8 mouse cellular contexts compared by ENCODE assay signal in genomic region chr14:31207070-31207830, GRCm38 (mm10). TPM values are rescaled to one million over a fixed set of nuclear protein-coding genes. Genes with fewer than 3 reads are reported as not detected.
A peak's percentile ranks its signal among the peaks of the same experiment; 100 is the strongest.
DNase-seq lines count a peak whose midpoint lies in the region; ATAC-seq and TF ChIP-seq lines count a peak whose summit lies in the region.

No protein-coding gene starts in this region.

- WGBS in kidney, embryonic 16.5 days: 80% methylated on average over 13 of the region's 13 CpGs
- WGBS in forebrain, postnatal 0 days: 77% methylated on average over 13 of the region's 13 CpGs
- WGBS in liver, embryonic 11.5 days: 77% methylated on average over 13 of the region's 13 CpGs
- WGBS in olfactory bulb, adult 2 months: 69% methylated on average over 13 of the region's 13 CpGs

- H3K27ac ChIP-seq in kidney, embryonic 16.5 days (ENCODE audit: low read length): peak overlapping the region; percentile 56
- H3K27ac ChIP-seq in forebrain, postnatal 0 days (ENCODE audit: low read depth, low read length): peak overlapping the region; percentile 94
- 0 out of 2 replicates have a peak overlapping the region, but pooled peaks have one; percentile 86 for H3K27ac ChIP-seq in liver, embryonic 11.5 days (ENCODE audit: low read depth, low read length)
- H3K27ac ChIP-seq in olfactory bulb, adult 2 months (ENCODE audit: insufficient read depth, low read depth, low read length): peak overlapping the region; percentile 94

- peak overlapping the region; percentile 65 for H3K4me3 ChIP-seq in kidney, embryonic 16.5 days (ENCODE audit: low read length)
- H3K4me3 ChIP-seq in forebrain, postnatal 0 days (ENCODE audit: low read depth, low read length): peak overlapping the region; percentile 79
- H3K4me3 ChIP-seq in liver, embryonic 11.5 days (ENCODE audit: low read depth, low read length): peak overlapping the region; percentile 85
- peak overlapping the region; percentile 98 for H3K4me3 ChIP-seq in olfactory bulb, adult 2 months (ENCODE audit: insufficient read depth, low read depth, low read length)

- H3K9ac ChIP-seq in kidney, embryonic 16.5 days (replicated peaks; ENCODE audit: low read length): peak overlapping the region; percentile 82
- H3K9ac ChIP-seq in forebrain, postnatal 0 days: peak overlapping the region; percentile 91
- H3K9ac ChIP-seq in liver, embryonic 11.5 days (ENCODE audit: low read depth, low read length): peak overlapping the region; percentile 96

- H3K36me3 ChIP-seq in kidney, embryonic 16.5 days (ENCODE audit: insufficient read depth, low read length): peaks cover 21% of the 10 kb centered on the region
- H3K36me3 ChIP-seq in forebrain, postnatal 0 days (ENCODE audit: insufficient read depth): peaks cover 22% of the 10 kb centered on the region
- peaks cover 15% of the 10 kb centered on the region; the same call in 1 of the 2 replicates for H3K36me3 ChIP-seq in liver, embryonic 11.5 days (ENCODE audit: control insufficient read depth, insufficient read depth, low read length)

- H3K4me2 ChIP-seq in kidney, embryonic 16.5 days (replicated peaks; ENCODE audit: low read depth, low read length): peak overlapping the region; percentile 87
- peak overlapping the region; percentile 85 for H3K4me2 ChIP-seq in forebrain, postnatal 0 days (ENCODE audit: low read depth)
- peak overlapping the region; percentile 93 for H3K4me2 ChIP-seq in liver, embryonic 11.5 days

- no peaks in the 10 kb centered on the region for H3K9me3 ChIP-seq in kidney, embryonic 16.5 days (ENCODE audit: low read length)
- H3K9me3 ChIP-seq in forebrain, postnatal 0 days (ENCODE audit: low read length): no peaks in the 10 kb centered on the region
- no peaks in the 10 kb centered on the region for H3K9me3 ChIP-seq in liver, embryonic 11.5 days (ENCODE audit: control insufficient read depth, low read length)

- TF ChIP-seq POLR2A in olfactory bulb, adult 2 months (IDR thresholded peaks at IDR 0.05; ENCODE audit: insufficient read depth, low read depth, low read length): no peak

- no peak for TF ChIP-seq CTCF in forebrain, postnatal 0 days (IDR thresholded peaks at IDR 0.05; ENCODE audit: low read depth)
- no peak for TF ChIP-seq CTCF in olfactory bulb, adult 2 months (IDR thresholded peaks at IDR 0.05; ENCODE audit: insufficient read depth, low read depth, low read length)

- ATAC-seq in kidney, embryonic 16.5 days (ENCODE audit: low FRiP score, low TSS enrichment): peak; percentile 16
- peak; percentile 17 for ATAC-seq in forebrain, postnatal 0 days
- ATAC-seq in liver, embryonic 11.5 days (replicated peaks; ENCODE audit: low FRiP score): peak; percentile 66

- no peak for DNase-seq in kidney, postnatal 25 days
- DNase-seq in c-Kit-negative CD71-positive TER-119-positive erythroid progenitor cells, embryonic 14.5 days (ENCODE audit: low read depth, low spot score): peak; percentile 41
- no peak for DNase-seq in forebrain, postnatal 0 days
- DNase-seq in liver, embryonic 11.5 days (ENCODE audit: low spot score): no peak
- DNase-seq in urinary bladder, postnatal 25 days (ENCODE audit: low spot score): no peak
- no peak for DNase-seq in testis, postnatal 14 days (ENCODE audit: low spot score)

- peaks cover 17% of the 10 kb centered on the region for H3K4me1 ChIP-seq in kidney, embryonic 16.5 days (ENCODE audit: insufficient read depth, low read length)
- H3K4me1 ChIP-seq in forebrain, postnatal 0 days (ENCODE audit: insufficient read depth): peaks cover 15% of the 10 kb centered on the region
- H3K4me1 ChIP-seq in liver, embryonic 11.5 days (replicated peaks; ENCODE audit: control insufficient read depth, insufficient read depth, low read length): peaks cover 18% of the 10 kb centered on the region
- H3K4me1 ChIP-seq in olfactory bulb, adult 2 months (ENCODE audit: control insufficient read depth, insufficient read depth, low read length): peaks cover 14% of the 10 kb centered on the region

- no peaks in the 10 kb centered on the region for H3K27me3 ChIP-seq in kidney, embryonic 16.5 days (ENCODE audit: insufficient read depth, low read length)
- H3K27me3 ChIP-seq in forebrain, postnatal 0 days (ENCODE audit: insufficient read depth, low read length): no peaks in the 10 kb centered on the region
- H3K27me3 ChIP-seq in liver, embryonic 11.5 days (replicated peaks; ENCODE audit: control insufficient read depth, insufficient read depth, low read length): no peaks in the 10 kb centered on the region

RNA-seq across cellular contexts. Expression of gene Tnnc1, which starts 0.9 kb away (rescaled TPM):
- 10.2 and 10.6 TPM in 2 replicates for polyA plus RNA-seq in kidney, embryonic 16.5 days (2015; fragmentation: Nextera tagmentation; extraction: Ambion mirVana)
- 1.2 and 2.4 TPM in 2 replicates for total RNA-seq in forebrain, postnatal 0 days (2014; rRNA removed)
- polyA plus RNA-seq in forebrain, postnatal 0 days (2015; fragmentation: Nextera tagmentation; extraction: Ambion mirVana): 2.4 and 3.0 TPM in 2 replicates
- polyA plus RNA-seq in liver, embryonic 11.5 days (2014; fragmentation: Nextera tagmentation; extraction: Ambion mirVana): 17.6 and 39.0 TPM in 2 replicates
- not detected in 2 replicates for polyA plus RNA-seq in olfactory bulb, adult 2 months (2012; ENCODE audit: insufficient read depth, insufficient read length, low replicate concordance, missing spikeins)

RNA-seq across cellular contexts. Expression of gene Nisch, which starts 9.5 kb away (rescaled TPM):
- 419 and 421 TPM in 2 replicates for polyA plus RNA-seq in kidney, embryonic 16.5 days (2015; fragmentation: Nextera tagmentation; extraction: Ambion mirVana)
- 211 and 300 TPM in 2 replicates for total RNA-seq in forebrain, postnatal 0 days (2014; rRNA removed)
- 148 and 199 TPM in 2 replicates for polyA plus RNA-seq in forebrain, postnatal 0 days (2015; fragmentation: Nextera tagmentation; extraction: Ambion mirVana)
- 228 and 245 TPM in 2 replicates for polyA plus RNA-seq in liver, embryonic 11.5 days (2014; fragmentation: Nextera tagmentation; extraction: Ambion mirVana)
- 606 and 1,155 TPM in 2 replicates for polyA plus RNA-seq in olfactory bulb, adult 2 months (2012; ENCODE audit: insufficient read depth, insufficient read length, low replicate concordance, missing spikeins)

RNA-seq across cellular contexts. Expression of gene Sema3g, which starts 10.4 kb away (rescaled TPM):
- polyA plus RNA-seq in kidney, embryonic 16.5 days (2015; fragmentation: Nextera tagmentation; extraction: Ambion mirVana): 5.3 and 5.4 TPM in 2 replicates
- 2.2 and 3.7 TPM in 2 replicates for total RNA-seq in forebrain, postnatal 0 days (2014; rRNA removed)
- 0.23 and 0.31 TPM in 2 replicates for polyA plus RNA-seq in forebrain, postnatal 0 days (2015; fragmentation: Nextera tagmentation; extraction: Ambion mirVana)
- polyA plus RNA-seq in liver, embryonic 11.5 days (2014; fragmentation: Nextera tagmentation; extraction: Ambion mirVana): 0.10 TPM in 1 of 2 replicates, not detected in the other
- polyA plus RNA-seq in olfactory bulb, adult 2 months (2012; ENCODE audit: insufficient read depth, insufficient read length, low replicate concordance, missing spikeins): not detected in 2 replicates

RNA-seq across cellular contexts. Expression of gene Stab1, which starts 38.8 kb away (rescaled TPM):
- polyA plus RNA-seq in kidney, embryonic 16.5 days (2015; fragmentation: Nextera tagmentation; extraction: Ambion mirVana): 35.2 and 39.8 TPM in 2 replicates
- 21.9 and 23.3 TPM in 2 replicates for total RNA-seq in forebrain, postnatal 0 days (2014; rRNA removed)
- polyA plus RNA-seq in forebrain, postnatal 0 days (2015; fragmentation: Nextera tagmentation; extraction: Ambion mirVana): 7.7 and 11.4 TPM in 2 replicates
- 25.3 and 39.9 TPM in 2 replicates for polyA plus RNA-seq in liver, embryonic 11.5 days (2014; fragmentation: Nextera tagmentation; extraction: Ambion mirVana)
- polyA plus RNA-seq in olfactory bulb, adult 2 months (2012; ENCODE audit: insufficient read depth, insufficient read length, low replicate concordance, missing spikeins): not detected in 2 replicates

RNA-seq across cellular contexts. Expression of gene Phf7, which starts 43.9 kb away (rescaled TPM):
- 13.9 TPM in 2 replicates for polyA plus RNA-seq in kidney, embryonic 16.5 days (2015; fragmentation: Nextera tagmentation; extraction: Ambion mirVana)
- 7.1 and 8.6 TPM in 2 replicates for total RNA-seq in forebrain, postnatal 0 days (2014; rRNA removed)
- polyA plus RNA-seq in forebrain, postnatal 0 days (2015; fragmentation: Nextera tagmentation; extraction: Ambion mirVana): 12.2 and 12.9 TPM in 2 replicates
- polyA plus RNA-seq in liver, embryonic 11.5 days (2014; fragmentation: Nextera tagmentation; extraction: Ambion mirVana): 14.9 and 15.0 TPM in 2 replicates
- not detected in 2 replicates for polyA plus RNA-seq in olfactory bulb, adult 2 months (2012; ENCODE audit: insufficient read depth, insufficient read length, low replicate concordance, missing spikeins)

Comparison
In these comparisons a context has a peak if more than half of its experiments do, and no peak if none do; other contexts are left out.
1. ATAC-seq: peak in every context shown above with its lines; median percentile 66 in liver, embryonic 11.5 days; 17 in forebrain, postnatal 0 days; 16 in kidney, embryonic 16.5 days.